Comparison of ENCODE assay signal across 9 mouse cellular contexts in genomic region chr4:116134990-116135389, GRCm38 (mm10). TPM values are rescaled to one million over a fixed set of nuclear protein-coding genes. Genes with fewer than 3 reads are reported as not detected.
A peak's percentile ranks its signal among the peaks of the same experiment; 100 is the strongest.
DNase-seq lines count a peak whose midpoint lies in the region; ATAC-seq and TF ChIP-seq lines count a peak whose summit lies in the region.
"Had no signal": no experiment of that assay in that cellular context is flagged by ENCODE, and none has a peak within 500 bp of the region (broad histone marks: within the 10 kb centered on the region; RNA-seq: fewer than 3 reads in every experiment).

No protein-coding gene starts in this region.

- H3K9ac ChIP-seq in hindbrain, embryonic 15.5 days = no peak overlapping the region

- DNase-seq in hindbrain, embryonic 10.5 days (ENCODE audit: low spot score) = no peak
- no peak for DNase-seq in testis, postnatal 14 days (ENCODE audit: low spot score)
- DNase-seq in heart, embryonic 10.5 days (ENCODE audit: low spot score) = no peak

- no peaks in the 10 kb centered on the region for H3K4me1 ChIP-seq in hindbrain, embryonic 15.5 days (replicated peaks)
- peaks cover 8% of the 10 kb centered on the region for H3K4me1 ChIP-seq in hindbrain, embryonic 10.5 days (replicated peaks)
- H3K4me1 ChIP-seq in bone marrow macrophage, adult 2 months (ENCODE audit: control insufficient read depth, insufficient read depth, low read length) = peaks cover 2% of the 10 kb centered on the region
- peaks cover 7% of the 10 kb centered on the region for H3K4me1 ChIP-seq in heart, embryonic 10.5 days

- H3K9me3 ChIP-seq in hindbrain, embryonic 15.5 days = no peaks in the 10 kb centered on the region
- no peaks in the 10 kb centered on the region for H3K9me3 ChIP-seq in hindbrain, embryonic 10.5 days
- H3K9me3 ChIP-seq in heart, embryonic 10.5 days = no peaks in the 10 kb centered on the region

- H3K27me3 ChIP-seq in hindbrain, embryonic 15.5 days = no peaks in the 10 kb centered on the region
- no peaks in the 10 kb centered on the region for H3K27me3 ChIP-seq in hindbrain, embryonic 10.5 days (ENCODE audit: insufficient read depth, poor library complexity, severe bottlenecking)
- H3K27me3 ChIP-seq in heart, embryonic 10.5 days (ENCODE audit: insufficient read depth, poor library complexity, severe bottlenecking) = no peaks in the 10 kb centered on the region

- no peak overlapping the region for H3K4me3 ChIP-seq in hindbrain, embryonic 15.5 days
- no peak overlapping the region for H3K4me3 ChIP-seq in hindbrain, embryonic 10.5 days
- no peak overlapping the region for H3K4me3 ChIP-seq in bone marrow macrophage, adult 2 months (ENCODE audit: insufficient read depth, low read length)
- H3K4me3 ChIP-seq in heart, embryonic 10.5 days = no peak overlapping the region

- H3K36me3 ChIP-seq in hindbrain, embryonic 15.5 days = no peaks in the 10 kb centered on the region
- peaks cover 7% of the 10 kb centered on the region; the same call in 1 of the 2 replicates for H3K36me3 ChIP-seq in hindbrain, embryonic 10.5 days
- H3K36me3 ChIP-seq in heart, embryonic 10.5 days = peaks cover 11% of the 10 kb centered on the region; the same call in 1 of the 2 replicates

- 27% methylated on average over 2 of the region's 2 CpGs for WGBS in hindbrain, embryonic 15.5 days
- 37% methylated on average over 2 of the region's 2 CpGs for WGBS in hindbrain, embryonic 10.5 days
- 44% methylated on average over 2 of the region's 2 CpGs for WGBS in heart, embryonic 10.5 days

- TF ChIP-seq POLR2A in bone marrow macrophage, adult 2 months (IDR thresholded peaks at IDR 0.05; ENCODE audit: borderline replicate concordance, low read depth, low read length) = no peak

- H3K4me2 ChIP-seq in hindbrain, embryonic 15.5 days = no peak overlapping the region

- TF ChIP-seq CTCF in bone marrow macrophage, adult 2 months (IDR thresholded peaks at IDR 0.05; ENCODE audit: low read depth, low read length) = peak; percentile 42; the same call in 1 of the 2 replicates

- peak; percentile 66; the same call in 1 of the 2 replicates for ATAC-seq in hindbrain, embryonic 15.5 days (ENCODE audit: low FRiP score, low read depth)
- ATAC-seq in CD4-positive, CD25-positive, alpha-beta regulatory T cell, adult 4 months = peak; percentile 80
- ATAC-seq in megakaryocyte, adult 5-6 weeks (ENCODE audit: poor library complexity, severe bottlenecking) = peak; percentile 80
- no peak for ATAC-seq in erythroid progenitor cell, adult 5-6 weeks (replicated peaks; ENCODE audit: low FRiP score, poor library complexity, severe bottlenecking)

- no peak overlapping the region for H3K27ac ChIP-seq in hindbrain, embryonic 15.5 days (replicated peaks)
- no peak overlapping the region for H3K27ac ChIP-seq in hindbrain, embryonic 10.5 days
- H3K27ac ChIP-seq in bone marrow macrophage, adult 2 months (ENCODE audit: insufficient read depth, low read depth, low read length) = no peak overlapping the region
- no peak overlapping the region for H3K27ac ChIP-seq in heart, embryonic 10.5 days

RNA-seq across cellular contexts. Expression of gene Pomgnt1, which starts 11.3 kb away (rescaled TPM):
- 69.5 and 69.9 TPM in 2 replicates for polyA plus RNA-seq in hindbrain, embryonic 15.5 days (2015; fragmentation: Nextera tagmentation; extraction: Ambion mirVana)
- polyA plus RNA-seq in hindbrain, embryonic 10.5 days (2016; fragmentation: Nextera tagmentation; extraction: Ambion mirVana) = 51.9 and 55.0 TPM in 2 replicates
- polyA plus RNA-seq in CD4-positive, CD25-positive, alpha-beta regulatory T cell, adult 4 months (2017; shearing (Covaris generic)) = 1 to 10 TPM; 6.6 to 10.0 TPM
- 22.3 and 24.0 TPM in 2 replicates for polyA plus RNA-seq in bone marrow macrophage, adult 2 months (2012; ENCODE audit: insufficient read depth, insufficient read length, missing spikeins)
- total RNA-seq in megakaryocyte, adult 5-6 weeks (2015) = 3.3 and 6.7 TPM in 2 replicates
- total RNA-seq in megakaryocyte, adult 5-6 weeks (2017) = 7.3 and 9.3 TPM in 2 replicates
- polyA plus RNA-seq in heart, embryonic 10.5 days (2016; fragmentation: Nextera tagmentation; extraction: Ambion mirVana) = 68.9 and 74.3 TPM in 2 replicates
- 1.4 TPM in 1 of 2 replicates, not detected in the other for total RNA-seq in erythroid progenitor cell, adult 5-6 weeks (2015; ENCODE audit: low replicate concordance)
- 1.0 and 2.6 TPM in 2 replicates for total RNA-seq in erythroid progenitor cell, adult 5-6 weeks (2017; ENCODE audit: low replicate concordance)

RNA-seq across cellular contexts. Expression of gene Rad54l, which starts 11.5 kb away (rescaled TPM):
- polyA plus RNA-seq in hindbrain, embryonic 15.5 days (2015; fragmentation: Nextera tagmentation; extraction: Ambion mirVana) = 9.9 and 10.7 TPM in 2 replicates
- polyA plus RNA-seq in hindbrain, embryonic 10.5 days (2016; fragmentation: Nextera tagmentation; extraction: Ambion mirVana) = 57.3 and 75.4 TPM in 2 replicates
- polyA plus RNA-seq in CD4-positive, CD25-positive, alpha-beta regulatory T cell, adult 4 months (2017; shearing (Covaris generic)) = 1 to 10 TPM; 4.8 to 7.8 TPM
- 10.0 and 11.7 TPM in 2 replicates for polyA plus RNA-seq in bone marrow macrophage, adult 2 months (2012; ENCODE audit: insufficient read depth, insufficient read length, missing spikeins)
- total RNA-seq in megakaryocyte, adult 5-6 weeks (2015) = 16.6 and 18.7 TPM in 2 replicates
- total RNA-seq in megakaryocyte, adult 5-6 weeks (2017) = 15.4 and 19.1 TPM in 2 replicates
- 31.7 and 38.0 TPM in 2 replicates for polyA plus RNA-seq in heart, embryonic 10.5 days (2016; fragmentation: Nextera tagmentation; extraction: Ambion mirVana)
- total RNA-seq in erythroid progenitor cell, adult 5-6 weeks (2015; ENCODE audit: low replicate concordance) = 40.2 and 41.8 TPM in 2 replicates
- 25.8 and 51.3 TPM in 2 replicates for total RNA-seq in erythroid progenitor cell, adult 5-6 weeks (2017; ENCODE audit: low replicate concordance)

RNA-seq across cellular contexts. Expression of gene Lurap1, which starts 16.1 kb away (rescaled TPM):
- 2.5 and 2.9 TPM in 2 replicates for polyA plus RNA-seq in hindbrain, embryonic 15.5 days (2015; fragmentation: Nextera tagmentation; extraction: Ambion mirVana)
- 2.1 and 2.2 TPM in 2 replicates for polyA plus RNA-seq in hindbrain, embryonic 10.5 days (2016; fragmentation: Nextera tagmentation; extraction: Ambion mirVana)
- under 1 TPM; 0.39 to 0.61 TPM for polyA plus RNA-seq in CD4-positive, CD25-positive, alpha-beta regulatory T cell, adult 4 months (2017; shearing (Covaris generic))
- 0.12 and 0.13 TPM in 2 replicates for polyA plus RNA-seq in bone marrow macrophage, adult 2 months (2012; ENCODE audit: insufficient read depth, insufficient read length, missing spikeins)
- not detected in 2 replicates for total RNA-seq in megakaryocyte, adult 5-6 weeks (2015)
- not detected in 2 replicates for total RNA-seq in megakaryocyte, adult 5-6 weeks (2017)
- 1.4 and 1.9 TPM in 2 replicates for polyA plus RNA-seq in heart, embryonic 10.5 days (2016; fragmentation: Nextera tagmentation; extraction: Ambion mirVana)
- total RNA-seq in erythroid progenitor cell, adult 5-6 weeks (2015; ENCODE audit: low replicate concordance) = not detected in 2 replicates
- total RNA-seq in erythroid progenitor cell, adult 5-6 weeks (2017; ENCODE audit: low replicate concordance) = not detected in 2 replicates

RNA-seq across cellular contexts. Expression of gene Tspan1, which starts 32.4 kb away (rescaled TPM):
- 0.21 TPM in 1 of 2 replicates, not detected in the other for polyA plus RNA-seq in hindbrain, embryonic 15.5 days (2015; fragmentation: Nextera tagmentation; extraction: Ambion mirVana)
- 0.26 TPM in 1 of 2 replicates, not detected in the other for polyA plus RNA-seq in hindbrain, embryonic 10.5 days (2016; fragmentation: Nextera tagmentation; extraction: Ambion mirVana)
- under 1 TPM in 1 of 2 experiments, not detected in 1; 0.27 TPM for polyA plus RNA-seq in CD4-positive, CD25-positive, alpha-beta regulatory T cell, adult 4 months (2017; shearing (Covaris generic))
- polyA plus RNA-seq in bone marrow macrophage, adult 2 months (2012; ENCODE audit: insufficient read depth, insufficient read length, missing spikeins) = not detected in 2 replicates
- total RNA-seq in megakaryocyte, adult 5-6 weeks (2015) = not detected in 2 replicates
- total RNA-seq in megakaryocyte, adult 5-6 weeks (2017) = not detected in 2 replicates
- polyA plus RNA-seq in heart, embryonic 10.5 days (2016; fragmentation: Nextera tagmentation; extraction: Ambion mirVana) = 0.10 TPM in 1 of 2 replicates, not detected in the other
- not detected in 2 replicates for total RNA-seq in erythroid progenitor cell, adult 5-6 weeks (2015; ENCODE audit: low replicate concordance)
- not detected in 2 replicates for total RNA-seq in erythroid progenitor cell, adult 5-6 weeks (2017; ENCODE audit: low replicate concordance)

RNA-seq across cellular contexts. Expression of gene 1700042G07Rik, which starts 38.2 kb away (rescaled TPM):
- not detected in 2 replicates for polyA plus RNA-seq in hindbrain, embryonic 15.5 days (2015; fragmentation: Nextera tagmentation; extraction: Ambion mirVana)
- polyA plus RNA-seq in hindbrain, embryonic 10.5 days (2016; fragmentation: Nextera tagmentation; extraction: Ambion mirVana) = not detected in 2 replicates
- polyA plus RNA-seq in CD4-positive, CD25-positive, alpha-beta regulatory T cell, adult 4 months (2017; shearing (Covaris generic)) = not detected
- polyA plus RNA-seq in bone marrow macrophage, adult 2 months (2012; ENCODE audit: insufficient read depth, insufficient read length, missing spikeins) = not detected in 2 replicates
- not detected in 2 replicates for total RNA-seq in megakaryocyte, adult 5-6 weeks (2015)
- not detected in 2 replicates for total RNA-seq in megakaryocyte, adult 5-6 weeks (2017)
- polyA plus RNA-seq in heart, embryonic 10.5 days (2016; fragmentation: Nextera tagmentation; extraction: Ambion mirVana) = not detected in 2 replicates
- total RNA-seq in erythroid progenitor cell, adult 5-6 weeks (2015; ENCODE audit: low replicate concordance) = not detected in 2 replicates
- not detected in 2 replicates for total RNA-seq in erythroid progenitor cell, adult 5-6 weeks (2017; ENCODE audit: low replicate concordance)
- total RNA-seq: heart, postnatal 14 days had no signal
